Mouse (Mus musculus) small intestine, adult 2 months (tissue): ENCODE data around the gene Zfhx2.

ENCODE experiments used
- CTCF ChIP-seq: fragments of 200-500 bp; IDR thresholded peaks from 2 replicates; pipeline ENCODE4 v1.5.1; 2012; ENCODE audit warnings: low read depth, mild to moderate bottlenecking, control low read depth, inconsistent platforms, low read length, moderate library complexity, mixed read lengths; ENCODE audit not compliant: insufficient replicate concordance, insufficient read length; ENCODE audit errors: extremely low read depth
- POLR2A ChIP-seq: fragments of 200-500 bp; IDR thresholded peaks from 2 replicates; pipeline ENCODE4 v1.6.1; 2012; ENCODE audit warnings: low read depth, mild to moderate bottlenecking, control low read depth, inconsistent platforms, low read length, moderate library complexity

GRCm38 (mm10) chr14:55108202-55108870 lies 16.2 kb upstream of the Zfhx2 start:
- TF ChIP-seq CTCF, result no peak
- no peak for TF ChIP-seq POLR2A
